Mouse (Mus musculus) c-Kit-positive CD71-positive TER-119-negative erythroid progenitor cells, embryonic 14.5 days (primary cell): Measurements from ENCODE around the gene Aqp1.

Source experiments
- DNase-seq: peaks from one replicate; pipeline ENCODE4 v3.0.0-alpha.2; 2013; ENCODE audit warnings: low read depth

The Aqp1 gene

DNA sequence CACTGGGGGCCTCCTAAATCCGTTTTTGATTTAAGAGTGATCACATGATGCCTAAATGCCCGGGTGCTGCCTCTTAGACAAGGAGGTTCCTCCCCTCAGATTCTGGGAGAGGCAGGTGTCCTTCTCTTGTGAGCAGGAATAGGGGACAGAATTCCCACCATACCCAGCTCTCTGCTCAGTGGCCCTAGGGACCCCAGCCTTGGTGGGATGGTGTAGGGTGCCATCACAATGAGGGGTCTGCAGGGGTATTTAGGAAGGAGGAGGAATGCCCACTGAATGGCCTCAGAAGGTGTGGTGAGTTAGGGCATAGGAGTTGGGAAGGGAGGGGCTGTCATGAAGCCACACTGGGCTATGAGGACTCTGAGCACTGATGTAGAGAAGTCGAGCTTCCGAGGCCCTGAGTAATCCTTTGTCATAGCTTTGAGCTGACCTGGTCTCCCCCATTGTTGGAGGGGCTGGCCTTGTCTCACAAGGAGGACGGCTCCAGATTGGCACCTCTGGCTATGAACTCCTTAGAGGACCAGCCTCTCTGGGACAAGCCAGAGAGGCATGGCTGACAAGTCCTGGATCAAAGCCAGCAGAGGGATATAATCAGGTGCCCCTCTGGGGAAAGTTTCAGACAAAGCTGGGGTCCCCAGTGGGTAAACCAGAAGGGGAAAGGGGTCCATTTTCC lies 4.0 kb upstream of the Aqp1 start:
- no peak for DNase-seq

DNA sequence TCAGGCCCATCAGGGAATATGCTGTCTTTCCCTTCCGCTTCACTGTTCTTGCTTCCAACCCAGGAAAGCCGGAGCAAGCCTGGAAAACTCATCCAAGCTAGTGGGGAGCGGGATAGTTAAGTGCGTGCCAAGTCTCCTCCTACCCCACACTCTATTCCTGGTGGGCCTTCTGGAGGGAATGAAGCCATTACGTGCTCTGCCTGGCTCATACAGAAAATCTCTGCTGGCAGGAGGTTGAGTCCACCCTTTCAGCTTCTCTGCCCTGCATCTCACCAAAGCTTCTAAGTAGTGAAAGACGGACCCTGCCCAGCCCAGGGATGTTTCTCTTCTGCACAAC lies 3.5 kb upstream of the Aqp1 start:
- DNase-seq = no peak

DNA sequence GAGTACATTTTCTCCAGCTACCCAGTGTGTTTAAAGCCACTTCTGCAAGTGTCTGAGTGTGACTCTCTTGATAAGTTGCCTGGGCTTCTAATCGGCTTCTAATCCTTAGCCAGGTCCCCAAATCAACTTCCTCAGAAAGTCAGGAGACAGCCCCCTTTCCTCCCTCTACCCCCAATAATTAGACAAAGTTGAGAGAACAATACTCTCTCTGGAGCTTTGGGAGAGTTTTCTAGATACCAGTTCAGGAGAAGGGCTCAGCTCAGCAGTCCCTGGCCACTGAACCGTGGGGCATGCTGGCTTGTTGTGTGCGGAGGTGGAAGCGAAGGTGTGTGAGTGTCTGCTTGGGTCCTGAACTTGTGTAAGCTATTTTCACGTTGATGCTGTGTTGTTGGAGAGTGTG lies 1.0 kb downstream of the Aqp1 start:
- DNase-seq = no peak

DNA sequence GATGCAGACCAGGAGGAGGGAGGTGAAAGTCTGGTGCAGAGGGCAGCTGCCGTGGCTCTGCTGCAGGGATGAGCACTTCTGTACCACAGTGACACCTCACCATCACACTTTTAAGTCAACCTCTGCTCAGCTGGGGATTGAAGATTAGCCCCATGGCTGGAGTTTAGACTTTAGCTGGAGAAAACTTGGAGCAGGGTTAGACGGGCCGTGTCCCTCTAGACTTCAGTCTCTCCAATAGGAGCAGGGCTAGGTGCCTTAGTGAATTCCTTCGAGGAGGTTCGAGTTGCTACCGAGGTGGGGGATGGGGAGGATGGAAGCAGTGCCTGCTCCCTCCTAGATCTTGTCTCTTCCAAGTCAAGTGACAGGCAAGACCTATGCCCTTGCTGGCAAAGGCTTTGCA lies 1.8 kb downstream of the Aqp1 start:
- no peak for DNase-seq

DNA sequence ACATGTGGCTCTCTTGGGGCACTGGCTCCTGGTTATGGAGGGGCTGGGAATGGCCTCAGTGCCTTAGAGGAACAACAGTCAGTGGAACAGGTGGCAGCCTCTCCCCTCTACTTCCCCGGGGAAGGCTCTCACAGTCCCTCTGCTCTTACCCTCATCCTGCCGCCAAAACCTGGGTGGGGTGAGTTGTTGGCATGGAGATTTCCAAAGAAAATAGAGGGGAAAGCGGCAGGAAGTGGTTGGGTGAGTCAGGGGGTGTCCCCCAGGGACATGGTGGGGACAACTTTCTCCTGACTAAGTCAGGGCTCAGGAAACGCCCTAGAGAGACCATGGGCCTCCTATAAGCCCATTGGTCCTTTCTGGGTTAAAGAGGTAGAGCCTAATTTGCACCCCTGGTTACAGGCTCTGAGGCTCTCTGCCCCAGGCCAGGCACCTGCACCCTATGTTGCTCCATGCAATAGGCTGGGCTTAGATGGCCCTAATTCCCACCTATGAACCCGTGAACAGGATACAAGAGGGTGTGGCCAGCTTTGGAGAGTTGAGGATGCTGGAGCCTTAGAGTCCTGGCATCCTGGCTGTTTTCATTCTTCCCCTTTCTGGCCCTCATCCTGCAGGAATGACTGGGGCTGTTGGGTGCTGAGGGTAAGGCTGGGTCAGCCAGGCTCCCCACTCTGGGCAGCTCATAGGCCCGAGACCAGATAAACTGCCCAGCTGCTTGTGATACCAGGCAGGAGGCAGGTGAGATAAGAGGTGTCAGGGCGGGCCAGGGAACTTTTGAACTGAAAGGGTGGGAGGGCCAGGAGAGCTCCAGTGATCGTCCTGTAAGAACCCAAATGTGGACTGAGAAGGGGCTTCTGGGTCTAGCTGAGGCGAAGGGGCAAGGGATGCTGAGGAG lies 2.9 kb downstream of the Aqp1 start:
- DNase-seq = peak; percentile 71

DNA sequence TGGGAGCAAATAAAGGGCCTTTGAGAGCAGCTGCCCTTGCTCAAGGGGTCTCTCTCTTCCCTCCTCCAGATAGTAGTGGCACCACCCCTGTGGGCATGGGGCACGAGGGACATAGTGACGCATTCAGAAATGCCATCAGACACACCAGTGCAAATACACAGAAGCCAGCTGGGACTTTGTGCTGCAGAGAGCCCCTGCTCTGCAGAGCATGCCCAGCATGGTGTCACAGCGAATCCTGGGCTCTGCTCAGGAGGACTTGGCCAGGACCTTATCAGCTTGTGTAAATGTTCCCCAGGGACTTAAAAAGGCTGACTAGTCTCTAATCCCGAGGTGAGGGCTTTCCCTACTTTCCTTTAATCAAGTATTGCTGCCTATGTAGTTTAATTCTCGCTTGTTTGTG lies 5.5 kb downstream of the Aqp1 start:
- no peak for DNase-seq

DNA sequence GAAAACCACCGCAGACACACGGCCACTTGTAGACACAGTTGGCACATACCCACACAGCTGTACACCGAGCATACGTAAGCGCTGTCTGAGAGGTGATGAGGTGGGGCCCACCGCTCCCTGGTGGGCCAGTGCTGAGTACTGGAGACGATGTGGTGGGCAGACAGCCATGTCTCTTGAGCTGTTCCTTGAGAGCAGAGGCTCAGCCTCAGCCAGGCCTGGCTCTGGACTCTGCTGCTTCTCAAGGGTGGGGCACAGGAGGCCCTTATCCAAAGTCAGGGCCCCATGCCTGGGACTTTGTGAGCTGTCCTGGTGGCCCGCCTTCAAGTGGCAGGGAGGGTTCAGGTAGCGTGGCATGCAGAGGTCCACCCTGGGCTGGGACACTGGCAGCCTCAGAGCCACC lies 6.1 kb downstream of the Aqp1 start:
- no peak for DNase-seq

DNA sequence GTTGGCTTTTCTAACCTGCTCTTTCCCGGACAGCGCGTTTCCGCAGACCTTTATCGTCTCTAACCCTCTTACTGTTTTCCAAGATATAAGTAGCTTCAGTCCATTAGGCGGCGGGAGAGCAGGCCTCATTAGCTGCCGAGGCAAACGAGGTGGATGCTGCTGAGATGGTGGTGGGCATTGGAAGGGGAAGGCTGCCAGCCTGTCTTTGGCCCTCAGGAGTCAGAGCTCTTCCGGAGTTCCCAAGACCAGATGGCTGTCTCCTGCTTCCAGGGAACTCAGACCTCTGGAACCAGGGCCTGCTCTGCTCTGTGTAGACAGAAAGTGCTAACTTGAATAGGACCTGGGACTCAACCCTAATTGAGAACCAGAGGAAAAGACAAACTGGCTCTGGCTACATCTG lies 7.2 kb downstream of the Aqp1 start:
- no peak for DNase-seq

DNA sequence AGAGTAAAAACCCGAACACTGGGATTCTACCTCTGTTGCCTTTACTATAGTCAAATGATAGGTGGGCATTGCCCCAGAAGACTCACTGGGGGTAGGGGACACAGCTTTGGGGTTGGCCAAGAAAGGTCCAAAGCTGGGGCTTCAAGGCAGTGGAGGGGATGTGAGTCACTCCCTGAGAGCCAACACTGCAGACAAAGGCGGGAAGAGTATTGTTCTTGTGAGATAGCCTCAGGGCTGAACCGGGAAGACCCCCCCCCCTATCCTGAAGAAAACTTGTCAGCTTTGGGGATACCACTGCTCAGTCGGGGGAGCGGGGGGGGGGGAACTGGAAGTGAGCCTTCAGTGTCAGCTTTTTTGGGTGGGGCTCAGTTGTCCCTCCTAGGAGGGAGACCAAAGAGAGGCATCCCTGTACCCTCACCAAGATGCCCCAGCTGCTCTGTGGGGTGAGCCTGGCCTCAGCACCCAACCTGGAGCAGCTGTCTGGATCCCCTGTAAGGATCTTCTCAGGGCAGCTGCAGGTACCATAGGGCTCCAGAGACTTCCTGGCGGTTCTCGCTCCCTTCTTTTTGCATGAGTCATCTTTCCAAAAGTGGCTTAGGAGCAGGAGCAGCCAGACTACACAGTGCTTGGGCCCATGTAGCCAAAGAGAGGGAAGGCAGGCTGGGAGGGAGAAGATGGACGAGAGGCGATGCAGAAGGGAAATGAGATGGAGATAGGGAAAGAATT lies 8.2 kb downstream of the Aqp1 start:
- DNase-seq = no peak

DNA sequence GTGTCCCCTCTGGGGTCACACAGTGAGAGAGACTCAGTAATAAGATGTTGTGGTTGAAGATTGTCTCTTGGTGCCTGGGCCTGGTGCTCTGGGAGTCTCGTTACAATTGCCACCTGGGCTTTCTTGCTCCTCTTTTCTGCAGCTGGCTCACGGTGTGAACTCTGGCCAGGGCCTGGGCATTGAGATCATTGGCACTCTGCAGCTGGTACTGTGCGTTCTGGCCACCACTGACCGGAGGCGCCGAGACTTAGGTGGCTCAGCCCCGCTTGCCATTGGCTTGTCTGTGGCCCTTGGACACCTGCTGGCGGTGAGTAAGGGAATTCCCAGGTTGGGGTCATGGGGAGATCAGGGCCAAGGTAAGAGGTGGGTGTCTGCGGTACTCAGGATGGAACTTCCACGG lies 9.0 kb downstream of the Aqp1 start:
- DNase-seq = no peak

DNA sequence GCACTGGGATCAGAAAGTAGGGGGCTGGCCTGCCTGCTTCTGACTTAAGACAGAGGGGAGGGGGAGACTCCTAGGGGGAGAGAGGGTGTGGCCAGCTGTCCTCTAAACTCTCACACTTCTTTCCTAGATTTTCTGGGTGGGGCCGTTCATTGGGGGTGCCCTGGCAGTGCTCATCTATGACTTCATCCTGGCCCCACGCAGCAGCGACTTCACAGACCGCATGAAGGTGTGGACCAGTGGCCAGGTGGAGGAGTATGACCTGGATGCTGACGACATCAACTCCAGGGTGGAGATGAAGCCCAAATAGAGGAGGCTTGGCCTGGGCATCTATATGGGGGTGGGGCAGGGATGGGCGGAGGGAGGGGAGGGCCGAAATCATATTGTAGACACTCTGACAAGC lies 10.3 kb downstream of the Aqp1 start:
- DNase-seq = no peak

DNA sequence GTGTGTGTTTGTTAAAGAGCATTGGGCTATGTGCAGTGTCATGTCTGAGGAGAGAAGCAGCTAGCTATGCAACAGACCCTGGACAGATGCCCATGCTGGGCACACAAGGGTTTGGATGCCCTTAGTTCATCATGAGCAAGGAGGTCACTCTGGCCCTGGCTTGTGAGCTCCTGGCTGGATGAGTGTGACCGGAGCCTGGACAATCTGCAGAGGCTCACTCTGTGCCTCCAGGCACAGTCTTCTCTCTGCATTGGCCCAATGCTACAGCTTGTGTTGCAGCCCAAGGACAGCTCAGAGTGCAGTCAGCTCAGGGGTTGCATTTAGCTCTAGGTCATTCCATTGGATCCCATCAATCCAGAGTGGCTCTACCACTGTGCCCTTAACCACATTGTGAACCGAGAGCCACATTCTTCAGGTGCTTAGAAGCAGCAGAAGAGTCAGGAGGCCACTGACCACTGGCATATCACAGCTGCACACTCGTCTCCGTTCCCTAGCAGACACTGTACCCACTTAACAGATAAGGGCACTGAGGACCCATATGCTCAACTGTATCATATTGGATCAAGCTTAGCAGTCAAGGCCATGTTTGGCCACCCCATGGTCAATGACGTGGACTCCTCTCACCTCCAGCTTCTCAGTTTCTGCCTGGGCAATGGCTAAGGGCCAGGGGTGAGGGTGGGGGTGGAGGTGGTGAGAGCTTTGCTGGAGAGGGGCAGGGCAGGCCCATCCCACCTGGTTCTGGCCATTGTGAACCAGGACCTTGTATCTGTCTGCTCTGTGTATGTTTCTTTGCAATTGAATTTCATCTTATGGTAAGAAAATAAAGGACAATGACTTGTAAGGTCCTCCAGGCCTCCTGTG lies 11.7 kb downstream of the Aqp1 start:
- no peak for DNase-seq

DNA sequence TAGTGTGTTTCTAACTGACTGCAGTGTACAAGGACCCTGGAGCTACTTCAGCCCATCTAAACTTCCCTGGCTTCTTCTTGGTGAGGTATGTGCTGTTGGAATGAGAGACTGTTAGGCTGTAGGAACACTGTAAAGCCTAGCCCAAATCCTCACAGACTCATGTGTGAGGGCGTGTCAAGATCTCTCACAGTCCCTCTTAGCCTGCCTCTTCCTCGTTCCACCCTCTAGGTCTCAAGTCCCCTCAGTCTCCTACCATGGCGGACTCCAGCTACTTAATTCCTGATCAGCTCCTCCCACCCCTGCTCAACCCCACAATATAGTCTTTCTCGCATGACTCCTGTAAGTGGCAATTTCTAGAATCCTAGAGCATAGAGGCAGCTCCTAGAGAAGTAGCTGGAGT lies 13.0 kb downstream of the Aqp1 start:
- DNase-seq = no peak

DNA sequence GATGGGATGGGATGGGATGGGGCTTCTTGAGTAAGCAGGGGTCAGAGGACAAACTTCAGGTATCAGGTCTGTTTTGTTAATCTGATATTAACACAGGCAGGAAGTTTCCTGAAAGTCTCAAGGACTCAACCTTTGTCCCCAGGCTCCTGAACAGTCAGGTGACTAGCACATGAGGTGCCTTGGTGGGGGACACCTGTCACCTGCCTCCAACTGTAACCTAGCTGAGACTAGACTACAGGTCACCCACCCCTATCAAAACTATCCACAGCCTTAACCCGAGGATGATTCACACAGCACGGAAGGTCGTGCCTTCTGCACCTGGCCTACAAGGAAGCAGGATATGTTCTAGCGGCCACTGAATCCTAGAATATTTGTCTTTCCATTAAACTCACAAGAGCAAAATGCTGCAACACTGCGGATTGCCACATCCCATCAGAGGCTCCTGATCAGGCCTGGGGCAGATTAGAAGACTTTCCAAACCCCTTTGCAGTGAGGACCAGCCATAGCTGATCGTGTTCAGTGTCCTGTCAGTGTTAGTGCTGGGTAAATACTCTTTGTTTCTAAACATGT lies 14.2 kb downstream of the Aqp1 start:
- DNase-seq = no peak

DNA sequence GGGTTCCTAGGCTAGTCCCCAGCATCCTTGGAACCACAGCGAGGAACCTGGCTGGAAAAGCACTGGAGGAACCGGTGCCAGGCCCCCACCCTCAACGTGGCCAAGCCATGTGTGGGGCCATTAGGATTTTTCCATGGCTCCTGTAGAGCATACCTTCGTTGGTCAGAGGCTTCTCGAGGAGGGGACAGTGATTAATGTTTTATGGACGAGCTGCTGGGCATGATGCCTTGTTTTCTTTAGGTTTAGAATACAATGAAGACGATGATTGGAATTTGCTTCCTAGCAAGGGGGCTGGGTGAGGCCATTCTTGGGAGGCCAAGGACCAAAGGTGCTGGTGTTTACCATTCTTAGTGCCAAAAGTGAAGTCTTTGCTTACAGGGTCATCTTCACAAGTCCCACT lies 15.5 kb downstream of the Aqp1 start:
- DNase-seq = no peak

DNA sequence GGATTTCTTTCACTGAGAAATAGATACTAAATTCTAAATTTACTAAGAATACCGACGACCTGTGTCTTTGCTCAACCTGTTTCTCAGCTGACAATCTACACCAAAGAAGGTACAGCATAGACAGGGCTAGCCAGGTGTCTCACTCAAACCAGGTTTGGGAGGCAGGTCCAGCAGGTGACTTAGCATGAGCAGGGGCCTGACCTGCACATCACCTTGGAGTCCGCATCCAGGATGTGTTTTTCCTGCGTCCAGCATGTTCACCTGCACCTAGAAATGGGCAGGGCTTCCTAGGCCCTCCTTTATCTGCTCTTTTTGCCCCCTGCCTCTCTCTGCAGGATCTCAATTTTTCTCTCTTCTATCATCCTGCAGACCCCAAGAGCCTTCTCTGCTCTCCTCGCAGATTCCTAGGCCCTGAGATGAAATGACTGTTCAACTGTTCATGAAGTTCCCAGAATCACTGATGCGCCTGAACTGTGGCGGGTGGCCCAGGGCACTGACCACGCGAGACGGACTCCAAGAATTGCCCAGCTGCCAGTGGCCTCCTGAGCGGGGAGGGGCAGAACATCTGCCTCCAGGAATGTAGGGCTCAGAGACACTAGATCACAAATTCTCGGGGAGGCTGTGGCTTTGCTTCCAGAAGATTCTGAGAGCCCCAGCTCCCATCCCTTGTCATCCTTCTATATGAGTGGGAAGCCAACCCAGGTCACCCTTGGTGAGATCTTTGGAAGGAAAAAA lies 17.6 kb downstream of the Aqp1 start:
- DNase-seq = no peak

DNA sequence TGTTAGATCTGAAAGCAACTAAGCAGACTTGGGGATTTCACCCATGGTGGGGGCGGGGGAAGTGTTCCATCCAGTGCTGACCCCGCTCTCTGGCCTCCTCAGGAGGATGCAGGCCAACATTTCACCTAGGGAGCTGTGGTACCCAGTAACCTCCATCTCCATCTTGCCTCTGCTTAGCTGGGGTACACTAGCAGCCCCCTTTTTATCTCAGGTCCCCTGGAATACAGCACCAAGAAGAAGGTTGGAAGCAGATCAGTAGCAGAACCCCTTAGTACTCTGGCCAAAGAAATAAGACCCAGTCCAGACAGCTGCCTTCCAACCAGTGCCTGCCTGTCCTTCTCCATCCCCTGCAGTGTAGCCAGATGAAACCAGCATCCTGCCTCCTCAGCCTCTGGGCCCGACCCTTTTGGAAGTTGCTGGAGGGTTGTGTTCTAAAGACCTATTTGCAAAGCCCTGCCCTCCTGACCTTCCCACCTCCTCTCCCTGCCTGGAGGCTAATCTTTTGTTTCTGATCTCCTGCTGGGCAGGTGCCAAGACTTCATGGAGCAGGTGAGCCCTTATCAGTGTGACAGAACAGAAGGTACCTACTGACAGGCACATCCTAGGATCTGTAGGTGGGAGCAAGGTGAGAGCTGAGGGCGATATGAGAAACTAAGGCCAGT lies 18.4 kb downstream of the Aqp1 start:
- DNase-seq = no peak

DNA sequence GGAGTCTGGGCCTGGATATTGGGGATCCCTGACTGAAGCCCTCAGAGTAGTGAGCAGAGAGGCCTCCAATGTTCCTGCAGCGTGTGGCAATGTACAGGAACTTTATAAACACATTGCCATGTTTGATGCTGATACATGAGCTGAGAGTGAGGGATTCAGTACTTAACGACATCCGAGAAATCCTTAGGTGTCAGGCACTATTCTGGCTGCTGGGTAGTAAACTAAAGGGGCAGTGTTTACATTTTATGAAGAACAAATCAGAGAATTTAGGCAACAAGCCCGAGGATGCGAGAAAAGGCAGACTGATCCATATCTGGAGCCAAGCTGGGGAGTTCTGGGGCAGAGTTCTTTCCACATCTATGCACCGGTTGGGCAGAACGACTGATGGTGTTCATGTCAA lies 19.3 kb downstream of the Aqp1 start:
- DNase-seq = no peak

DNA sequence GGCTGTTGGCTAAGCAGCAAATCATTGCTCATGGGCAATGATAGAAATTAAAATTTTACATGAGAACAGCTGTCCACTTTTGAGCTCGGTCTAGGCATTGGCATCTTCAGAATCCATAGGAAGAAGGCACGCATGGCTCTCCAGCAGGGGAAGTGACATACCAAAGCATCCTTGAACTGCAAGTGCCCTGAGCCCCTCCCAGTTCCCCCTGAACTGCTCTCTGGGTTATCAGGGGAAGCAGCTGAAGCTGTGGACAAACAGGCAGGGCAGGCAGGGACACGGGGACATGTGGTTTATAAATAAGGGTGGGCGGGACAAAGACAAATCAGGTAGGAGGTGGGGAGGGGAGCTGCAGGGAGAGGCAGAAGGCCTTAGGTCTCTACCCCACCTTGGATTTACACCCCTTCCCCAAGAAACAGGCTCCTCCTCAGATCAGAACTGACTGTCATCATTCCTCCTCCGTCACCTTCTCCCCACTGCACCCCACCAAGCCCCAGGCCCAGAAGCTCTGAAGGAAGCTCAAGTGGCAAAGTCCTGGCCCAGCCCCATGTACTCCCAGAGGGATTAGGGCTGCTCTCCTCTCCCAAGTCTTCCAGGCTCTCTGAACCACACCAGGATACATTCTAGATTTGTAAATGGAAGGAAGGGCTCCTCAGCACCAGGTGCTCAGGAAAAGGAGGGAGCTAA lies 19.9 kb downstream of the Aqp1 start:
- DNase-seq = no peak
